Mouse (Mus musculus) thymus, adult 2 months (tissue): Measurements from ENCODE around the gene Mgp. TPM values are rescaled to one million over a fixed set of nuclear protein-coding genes. Genes with fewer than 3 reads are reported as not detected.

Experiments
- DNase-seq: peaks from one replicate; pipeline ENCODE4 v3.0.0; 2021
- H3K27ac ChIP-seq: fragments of 200-500 bp; 2 replicates; pipeline ENCODE4 v1.5.1; 2012; ENCODE audit warnings: low read length, control low read depth; ENCODE audit not compliant: control insufficient read depth, insufficient read depth
- H3K27me3 ChIP-seq: fragments of 200-500 bp; 2 replicates; pipeline ENCODE4 v1.6.1; 2012; ENCODE audit warnings: mild to moderate bottlenecking, low read length, moderate library complexity, mixed read lengths; ENCODE audit not compliant: control insufficient read depth, insufficient read depth
- H3K36me3 ChIP-seq: fragments of 200-500 bp; 2 replicates; pipeline ENCODE4 v1.6.1; 2012; ENCODE audit warnings: mild to moderate bottlenecking, low read length, moderate library complexity; ENCODE audit not compliant: control insufficient read depth, insufficient read depth
- H3K4me1 ChIP-seq: fragments of 200-500 bp; replicated peaks from 2 replicates; pipeline ENCODE4 v1.6.1; 2012; ENCODE audit warnings: low read length; ENCODE audit not compliant: control insufficient read depth, insufficient read depth
- H3K4me3 ChIP-seq: fragments of 200-500 bp; 2 replicates; pipeline ENCODE4 v1.5.1; 2012; ENCODE audit warnings: mild to moderate bottlenecking, low read length, control low read depth, moderate library complexity; ENCODE audit not compliant: control insufficient read depth, insufficient read depth
- CTCF ChIP-seq: fragments of 200-500 bp; IDR thresholded peaks from 2 replicates; pipeline ENCODE4 v1.5.1; 2012; ENCODE audit warnings: mild to moderate bottlenecking, control low read depth, low read length, moderate library complexity, borderline replicate concordance; ENCODE audit not compliant: control insufficient read depth, poor library complexity, insufficient read depth; ENCODE audit errors: extremely low read depth
- POLR2A ChIP-seq: fragments of 200-500 bp; IDR thresholded peaks from 2 replicates; pipeline ENCODE4 v1.6.1; 2012; ENCODE audit warnings: mild to moderate bottlenecking, low read length, control low read depth, moderate library complexity; ENCODE audit not compliant: control insufficient read depth, poor library complexity, insufficient read depth; ENCODE audit errors: extremely low read depth
- WGBS: fragments of 180-500 bp; shearing (Covaris S2); methylation state at CpG from one replicate; pipeline ENCODE4 v1.1.7; 2018; 5-methylcytosine and 5-hydroxymethylcytosine counted together
- polyA plus RNA-seq: library from polyadenylated mRNA; depleted of rRNA; stranded (reverse); fragments of >200 nt; gene quantifications from 2 replicates; pipeline ENCODE4 v1.2.3, GENCODE M21; 2012; rRNA removed

The Mgp gene
- polyA plus RNA-seq, 1 experiment = 274 TPM

GRCm38 (mm10) chr6:136831712-136832111, 43.9 kb downstream of the Mgp start:
- 8% methylated on average over 5 of the region's 5 CpGs for WGBS
- Histone ChIP-seq H3K27me3 (no peaks in the 10 kb centered on the region), H3K4me1 (peaks cover 15% of the 10 kb centered on the region), H3K27ac (peak overlapping the region; percentile 60), H3K36me3 (no peaks in the 10 kb centered on the region), H3K4me3 (no peak overlapping the region)
- peak; percentile 43 for DNase-seq
- no peak for TF ChIP-seq CTCF
- TF ChIP-seq POLR2A = no peak

- H3K27ac ChIP-seq = no peak overlapping the region
Observed at GRCm38 (mm10) chr6:136828681-136829080, 46.9 kb downstream of the Mgp start.

GRCm38 (mm10) chr6:136827881-136828561, 47.6 kb downstream of the Mgp start, which contains the start of gene Wbp11:
Wbp11 (minus strand) TSS chr6:136828233.
- Histone ChIP-seq H3K4me1 (peaks cover 15% of the 10 kb centered on the region), H3K4me3 (peak within 1 kb of the TSS; percentile 80), H3K27me3 (no peaks in the 10 kb centered on the region), H3K27ac (no peak within 1 kb of the TSS), H3K36me3 (peaks cover 17% of the 10 kb centered on the region)
- TF ChIP-seq CTCF (no peak), POLR2A (peak; percentile 66; the same call in 1 of the 2 replicates)
- WGBS = under 1% methylated on average over 45 of the region's 45 CpGs
- DNase-seq = peak; percentile 92

More at GRCm38 (mm10) chr6:136828681-136829080, 46.9 kb downstream of the Mgp start:
- peaks cover 15% of the 10 kb centered on the region for H3K4me1 ChIP-seq
- TF ChIP-seq CTCF = no peak
- no peak for TF ChIP-seq POLR2A
- H3K4me3 ChIP-seq = no peak overlapping the region
- WGBS = 39% methylated on average over 4 of the region's 4 CpGs
- no peaks in the 10 kb centered on the region for H3K27me3 ChIP-seq
- DNase-seq = no peak
- H3K36me3 ChIP-seq = peaks cover 16% of the 10 kb centered on the region

- Histone ChIP-seq H3K36me3 (peaks cover 22% of the 10 kb centered on the region), H3K27ac (no peak within 1 kb of the TSS), H3K4me1 (peaks cover 14% of the 10 kb centered on the region), H3K27me3 (no peaks in the 10 kb centered on the region), H3K4me3 (peak within 1 kb of the TSS; percentile 80)
- WGBS = under 1% methylated on average over 34 of the region's 34 CpGs
- DNase-seq = no peak
- no peak for TF ChIP-seq POLR2A
- no peak for TF ChIP-seq CTCF
Observed at GRCm38 (mm10) chr6:136827516-136827880, 48.1 kb downstream of the Mgp start, which contains the start of gene BC049715. BC049715 (plus strand) TSS chr6:136827626.

- H3K4me3 ChIP-seq = peak overlapping the region; percentile 80
- no peak overlapping the region for H3K27ac ChIP-seq
- H3K4me1 ChIP-seq = peaks cover 11% of the 10 kb centered on the region
- DNase-seq = no peak
- H3K36me3 ChIP-seq = peaks cover 26% of the 10 kb centered on the region
- no peaks in the 10 kb centered on the region for H3K27me3 ChIP-seq
- no peak for TF ChIP-seq POLR2A
- no peak for TF ChIP-seq CTCF
- WGBS = 6% methylated on average over 7 of the region's 7 CpGs
Observed at GRCm38 (mm10) chr6:136827116-136827515, 48.5 kb downstream of the Mgp start.

GRCm38 (mm10) chr6:136824987-136825386, 50.6 kb downstream of the Mgp start:
- no peak for TF ChIP-seq POLR2A
- no peak for TF ChIP-seq CTCF
- no peak for DNase-seq
- no peaks in the 10 kb centered on the region for H3K27me3 ChIP-seq
- H3K27ac ChIP-seq = no peak overlapping the region
- H3K4me3 ChIP-seq = no peak overlapping the region
- WGBS = 97% methylated on average over 8 of the region's 8 CpGs
- no peaks in the 10 kb centered on the region for H3K4me1 ChIP-seq
- peaks cover 48% of the 10 kb centered on the region for H3K36me3 ChIP-seq

Other genes starting within 250 kb of the Mgp start
- 31.4 and 37.1 TPM in 2 replicates for gene Plbd1, start 213.9 kb downstream of the Mgp start, polyA plus RNA-seq
- gene Gucy2c, start 94.1 kb downstream of the Mgp start, polyA plus RNA-seq = 0.22 and 0.31 TPM in 2 replicates
- gene Hist4h4, start 71.4 kb downstream of the Mgp start, polyA plus RNA-seq = 14.5 and 17.8 TPM in 2 replicates
- 309 and 326 TPM in 2 replicates for gene H2afj, start 67.6 kb downstream of the Mgp start, polyA plus RNA-seq
- gene BC049715, start 48.2 kb downstream of the Mgp start, polyA plus RNA-seq = 0.86 and 2.3 TPM in 2 replicates
- 72.3 and 91.3 TPM in 2 replicates for gene Wbp11, start 47.6 kb downstream of the Mgp start, polyA plus RNA-seq
- gene Smco3, start 40.4 kb downstream of the Mgp start, polyA plus RNA-seq = 0.13 and 0.24 TPM in 2 replicates
- gene Art4, start 18.1 kb downstream of the Mgp start, polyA plus RNA-seq = 12.8 and 13.3 TPM in 2 replicates
- 1.8 and 2.4 TPM in 2 replicates for gene Erp27, start 46.4 kb upstream of the Mgp start, polyA plus RNA-seq
- gene Pde6h, start 48.0 kb upstream of the Mgp start, polyA plus RNA-seq = 0.01 TPM in 1 of 2 replicates, not detected in the other
- 644 and 667 TPM in 2 replicates for gene Arhgdib, start 66.1 kb upstream of the Mgp start, polyA plus RNA-seq